Mouse (Mus musculus) CH12.LX (cell line): Measurements from ENCODE around the gene Snap91.

Experiments
- CHD2 ChIP-seq: IDR thresholded peaks from 2 replicates; pipeline ENCODE4 v1.6.1; 2011; ENCODE audit warnings: low read length, improper control_type of control experiment
- CTCF ChIP-seq, 2 experiments: IDR thresholded peaks in 1 of 2; conservative IDR thresholded peaks in 1 of 2; 2 replicates each; pipeline ENCODE4 v1.5.1; 2011 to 2012; ENCODE audit warnings: low read depth in 2 of 2, low read length in 2 of 2, improper control_type of control experiment in 1 of 2, inconsistent platforms in 1 of 2, mild to moderate bottlenecking in 1 of 2, moderate library complexity in 1 of 2
- HCFC1 ChIP-seq: IDR thresholded peaks from 2 replicates; pipeline ENCODE4 v1.6.1; 2012; ENCODE audit warnings: low read depth, mild to moderate bottlenecking, inconsistent platforms, low read length, improper control_type of control experiment
- MAX ChIP-seq: IDR thresholded peaks from 2 replicates; pipeline ENCODE4 v1.6.1; 2011; ENCODE audit warnings: low read length, improper control_type of control experiment
- MAZ ChIP-seq: IDR thresholded peaks from 2 replicates; pipeline ENCODE4 v1.6.1; 2012; ENCODE audit warnings: low read depth, mild to moderate bottlenecking, inconsistent platforms, low read length, improper control_type of control experiment, moderate library complexity
- NELFE ChIP-seq: IDR thresholded peaks from 2 replicates; pipeline ENCODE4 v1.6.1; 2011; ENCODE audit warnings: low read depth, low read length, improper control_type of control experiment
- POLR2AphosphoS2 ChIP-seq: IDR thresholded peaks from 2 replicates; pipeline ENCODE4 v1.6.1; 2011; ENCODE audit warnings: low read depth, low read length, improper control_type of control experiment
- RCOR1 ChIP-seq: conservative IDR thresholded peaks from 2 replicates; pipeline ENCODE4 v1.6.1; 2012; ENCODE audit warnings: low read depth, mild to moderate bottlenecking, inconsistent platforms, low read length, improper control_type of control experiment
- ZMIZ1 ChIP-seq: IDR thresholded peaks from 2 replicates; pipeline ENCODE4 v1.6.1; 2012; ENCODE audit warnings: low read depth, mild to moderate bottlenecking, inconsistent platforms, low read length, improper control_type of control experiment

DNA sequence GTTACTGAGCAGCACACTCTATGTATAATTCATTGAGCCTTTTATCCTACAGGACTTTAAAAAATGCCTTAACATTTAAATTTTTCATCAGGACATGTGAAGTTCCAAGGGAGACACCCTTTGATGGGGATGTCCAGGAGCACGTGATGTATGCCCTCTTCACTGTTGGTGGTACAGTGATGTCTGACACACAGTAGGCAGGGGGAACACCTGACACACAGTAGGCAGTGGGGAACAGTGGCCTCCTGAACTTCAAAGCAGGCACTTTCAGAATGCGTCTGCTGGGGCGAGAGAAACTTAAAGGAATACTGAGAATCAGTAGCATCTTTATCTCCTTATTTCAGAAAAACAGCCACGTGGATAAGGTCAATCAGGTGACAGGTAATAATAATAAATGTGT, 62.8 kb downstream of the Snap91 start:
- no peak for TF ChIP-seq CTCF (conservative IDR thresholded peaks at IDR 0.05 in 1 of 2, IDR thresholded peaks at IDR 0.05 in 1 of 2; ENCODE audit: low read depth in 2 of 2, low read length in 2 of 2)
- no peak for TF ChIP-seq MAX
- no peak for TF ChIP-seq ZMIZ1
- TF ChIP-seq POLR2AphosphoS2, result no peak
- no peak for TF ChIP-seq RCOR1
- no peak for TF ChIP-seq CHD2
- TF ChIP-seq MAZ, result no peak
- TF ChIP-seq NELFE, result no peak
- TF ChIP-seq HCFC1, result no peak
